Mouse (Mus musculus) heart, embryonic 14.5 days (tissue): ENCODE results near the gene Egln2. TPM values are rescaled to one million over a fixed set of nuclear protein-coding genes. Genes with fewer than 3 reads are reported as not detected.

Source experiments
- ATAC-seq: fragments of 200-750 bp; cut with Nextera tagmentation; 2 replicates; pipeline ENCODE4 v1.8.0; 2017; ENCODE audit warnings: low read depth, moderate TSS enrichment; ENCODE audit not compliant: insufficient number of reproducible peaks, insufficient read depth, low FRiP score
- H3K27ac ChIP-seq, 2 experiments: fragments of 200-500 bp in 1 of 2; fragments of 300-500 bp in 1 of 2; sonication (generic) in 1 of 2; replicated peaks in 1 of 2; 2 replicates each; pipeline ENCODE4 v1.5.1; 2012 to 2014; ENCODE audit warnings: low read depth in 2 of 2, low read length in 2 of 2, control low read depth in 1 of 2, mild to moderate bottlenecking in 1 of 2, mixed read lengths in 1 of 2; ENCODE audit not compliant: control insufficient read depth in 1 of 2, insufficient read depth in 1 of 2
- H3K27me3 ChIP-seq: fragments of 300-500 bp; sonication (generic); 2 replicates; pipeline ENCODE4 v1.6.1; 2014; ENCODE audit warnings: mild to moderate bottlenecking, low read length, control low read depth; ENCODE audit not compliant: control insufficient read depth, insufficient read depth
- H3K36me3 ChIP-seq: fragments of 300-500 bp; sonication (generic); 2 replicates; pipeline ENCODE4 v1.6.1; 2014; ENCODE audit warnings: mild to moderate bottlenecking, control low read depth, low read length, mixed read lengths; ENCODE audit not compliant: control insufficient read depth, insufficient read depth
- H3K4me1 ChIP-seq, 2 experiments: fragments of 200-500 bp in 1 of 2; fragments of 300-500 bp in 1 of 2; sonication (generic) in 1 of 2; 2 replicates each; pipeline ENCODE4 v1.6.1; 2012 to 2014; ENCODE audit warnings: low read length in 2 of 2, control low read depth in 1 of 2, mixed read lengths in 1 of 2; ENCODE audit not compliant: control insufficient read depth in 2 of 2, insufficient read depth in 2 of 2
- H3K4me2 ChIP-seq: fragments of 300-500 bp; sonication (generic); 2 replicates; pipeline ENCODE4 v1.6.1; 2014; ENCODE audit warnings: mild to moderate bottlenecking, low read length
- H3K4me3 ChIP-seq, 2 experiments: fragments of 200-500 bp in 1 of 2; fragments of 300-500 bp in 1 of 2; sonication (generic) in 1 of 2; 2 replicates each; pipeline ENCODE4 v1.5.1; 2012 to 2014; ENCODE audit warnings: low read length in 2 of 2, mild to moderate bottlenecking in 2 of 2, control low read depth in 1 of 2, low read depth in 1 of 2, moderate library complexity in 1 of 2; ENCODE audit not compliant: control insufficient read depth in 1 of 2, insufficient read depth in 1 of 2
- H3K9ac ChIP-seq: fragments of 300-500 bp; sonication (generic); 2 replicates; pipeline ENCODE4 v1.6.1; 2014; ENCODE audit warnings: mild to moderate bottlenecking, low read length
- H3K9me3 ChIP-seq: fragments of 300-500 bp; sonication (generic); 2 replicates; pipeline ENCODE4 v1.6.1; 2016; ENCODE audit warnings: low read length, control low read depth; ENCODE audit not compliant: control insufficient read depth
- WGBS: fragments of 180-500 bp; shearing (Covaris S2); extraction: QIAGEN DNeasy Blood & Tissue Kit; methylation state at CpG from one replicate; pipeline ENCODE4 v1.1.7; 2014; 5-methylcytosine and 5-hydroxymethylcytosine counted together
- polyA plus RNA-seq: library from polyadenylated mRNA; unstranded; fragments of >200 nt; fragmentation: Nextera tagmentation; extraction: Ambion mirVana; gene quantifications from 2 replicates; pipeline ENCODE4 v1.2.1, GENCODE M21; 2014

The Egln2 gene
- polyA plus RNA-seq: 26.7 and 31.2 TPM in 2 replicates

GRCm38 (mm10) chr7:27166614-27167474, at the start of gene Egln2:
Gene Egln2, minus strand, starts transcription at chr7:27166802.
- Histone ChIP-seq H3K4me1 (peaks cover 20 to 44% of the 10 kb centered on the region in 2 experiments), H3K36me3 (peaks cover 45% of the 10 kb centered on the region)

GRCm38 (mm10) chr7:27212626-27213025, 46.0 kb upstream of the Egln2 start:
- Histone ChIP-seq H3K4me1 (no peaks in the 10 kb centered on the region), H3K9ac (no peak overlapping the region), H3K4me3 (no peak overlapping the region), H3K4me2 (no peak overlapping the region), H3K36me3 (peaks cover 74% of the 10 kb centered on the region), H3K27ac (no peak overlapping the region), H3K27me3 (no peaks in the 10 kb centered on the region), H3K9me3 (no peaks in the 10 kb centered on the region)
- no peak for ATAC-seq
- WGBS: 78% methylated on average over 2 of the region's 2 CpGs

More at GRCm38 (mm10) chr7:27166614-27167474, at the start of gene Egln2:
- Histone ChIP-seq H3K27me3 (no peaks in the 10 kb centered on the region), H3K9me3 (no peaks in the 10 kb centered on the region), H3K27ac (peak within 1 kb of the TSS; percentile 95 to 98), H3K9ac (peak within 1 kb of the TSS; percentile 87), H3K4me3 (peak within 1 kb of the TSS; percentile 77), H3K4me2 (peak within 1 kb of the TSS; percentile 83)
- peak; percentile 86 for ATAC-seq
- WGBS: 2% methylated on average over 59 of the region's 61 CpGs

GRCm38 (mm10) chr7:27203730-27204449, 37.3 kb upstream of the Egln2 start:
- no peak for ATAC-seq

GRCm38 (mm10) chr7:27198779-27199178, 32.2 kb upstream of the Egln2 start:
- H3K27ac ChIP-seq: no peak overlapping the region
- ATAC-seq: no peak
- no peak overlapping the region for H3K4me3 ChIP-seq
- H3K36me3 ChIP-seq: peaks cover 53% of the 10 kb centered on the region
- no peaks in the 10 kb centered on the region for H3K9me3 ChIP-seq
- H3K4me2 ChIP-seq: no peak overlapping the region
- H3K27me3 ChIP-seq: no peaks in the 10 kb centered on the region
- H3K9ac ChIP-seq: no peak overlapping the region
- H3K4me1 ChIP-seq: peaks cover 4 to 10% of the 10 kb centered on the region in 2 experiments
- 90% methylated on average over 8 of the region's 8 CpGs for WGBS

More at GRCm38 (mm10) chr7:27203730-27204449, 37.3 kb upstream of the Egln2 start:
- H3K9me3 ChIP-seq: no peaks in the 10 kb centered on the region
- no peak overlapping the region for H3K4me2 ChIP-seq
- no peaks in the 10 kb centered on the region for H3K4me1 ChIP-seq
- whole genome bisulfite sequencing: 88% methylated on average over 8 of the region's 8 CpGs
- no peak overlapping the region for H3K27ac ChIP-seq
- H3K36me3 ChIP-seq: peaks cover 67% of the 10 kb centered on the region
- no peaks in the 10 kb centered on the region for H3K27me3 ChIP-seq
- H3K9ac ChIP-seq: no peak overlapping the region
- no peak overlapping the region for H3K4me3 ChIP-seq

GRCm38 (mm10) chr7:27198355-27198754, 31.8 kb upstream of the Egln2 start:
- peaks cover 53% of the 10 kb centered on the region for H3K36me3 ChIP-seq
- no peaks in the 10 kb centered on the region for H3K9me3 ChIP-seq
- no peak overlapping the region for H3K9ac ChIP-seq
- no peak for ATAC-seq
- no peak overlapping the region for H3K27ac ChIP-seq
- H3K27me3 ChIP-seq: no peaks in the 10 kb centered on the region
- H3K4me2 ChIP-seq: no peak overlapping the region
- no peak overlapping the region for H3K4me3 ChIP-seq
- H3K4me1 ChIP-seq: peaks cover 4 to 13% of the 10 kb centered on the region in 2 experiments

GRCm38 (mm10) chr7:27197634-27198033, 31.0 kb upstream of the Egln2 start:
- no peak for ATAC-seq
- Histone ChIP-seq H3K27me3 (no peaks in the 10 kb centered on the region), H3K9me3 (no peaks in the 10 kb centered on the region), H3K36me3 (peaks cover 53% of the 10 kb centered on the region), H3K4me3 (no peak overlapping the region), H3K4me1 (peaks cover 4 to 13% of the 10 kb centered on the region in 2 experiments), H3K9ac (no peak overlapping the region), H3K4me2 (no peak overlapping the region), H3K27ac (no peak overlapping the region)
- WGBS: 88% methylated on average over 8 of the region's 8 CpGs

GRCm38 (mm10) chr7:27197136-27197535, 30.5 kb upstream of the Egln2 start:
- H3K9me3 ChIP-seq: no peaks in the 10 kb centered on the region
- H3K27ac ChIP-seq: no peak overlapping the region
- H3K4me1 ChIP-seq: peaks cover 4 to 13% of the 10 kb centered on the region in 2 experiments
- H3K4me2 ChIP-seq: no peak overlapping the region
- H3K27me3 ChIP-seq: no peaks in the 10 kb centered on the region
- H3K4me3 ChIP-seq: no peak overlapping the region
- no peak for ATAC-seq
- no peak overlapping the region for H3K9ac ChIP-seq
- peaks cover 53% of the 10 kb centered on the region for H3K36me3 ChIP-seq
- WGBS: 79% methylated on average over 3 of the region's 3 CpGs
